Mouse (Mus musculus) erythroblast, embryonic 14.5 days (primary cell): ENCODE data around the gene Prdm1.

Experiments
- GATA1 ChIP-seq: IDR thresholded peaks from 2 replicates; pipeline ENCODE4 v1.6.1; 2012; ENCODE audit warnings: low read length, inconsistent platforms, mixed read lengths
- TAL1 ChIP-seq: IDR thresholded peaks from 3 replicates; pipeline ENCODE4 v1.6.1; 2012; ENCODE audit warnings: low read length, inconsistent platforms, mixed read lengths

DNA sequence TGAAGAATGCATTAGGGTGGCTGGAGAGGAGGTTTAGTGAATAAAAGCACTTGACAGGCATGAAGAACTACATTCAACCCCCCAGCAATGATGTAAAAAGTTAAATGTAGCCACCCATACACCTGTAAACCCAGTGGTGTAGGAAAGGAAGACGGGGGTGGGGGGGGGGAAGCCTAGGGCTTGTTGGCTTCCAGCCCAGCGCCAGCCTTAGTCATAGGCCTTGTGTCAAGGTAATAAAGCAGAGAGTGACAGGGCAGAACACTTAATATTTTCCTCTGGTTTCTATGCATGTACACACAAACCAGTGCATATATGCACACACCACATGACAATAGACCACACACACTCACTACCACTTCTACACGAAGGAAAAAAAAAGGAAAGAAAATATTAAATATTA is 37.7 kb upstream of the Prdm1 start:
- no peak for TF ChIP-seq GATA1
- TF ChIP-seq TAL1 = no peak
